Mouse (Mus musculus): ENCODE measurements around the gene Nfib. TPM values are rescaled to one million over a fixed set of nuclear protein-coding genes. Genes with fewer than 3 reads are reported as not detected.
A peak's percentile ranks its signal among the peaks of the same experiment; 100 is the strongest.

Gene Nfib
- polyA plus RNA-seq, 1 experiment from 2014 or later, result 72.0 TPM

DNA sequence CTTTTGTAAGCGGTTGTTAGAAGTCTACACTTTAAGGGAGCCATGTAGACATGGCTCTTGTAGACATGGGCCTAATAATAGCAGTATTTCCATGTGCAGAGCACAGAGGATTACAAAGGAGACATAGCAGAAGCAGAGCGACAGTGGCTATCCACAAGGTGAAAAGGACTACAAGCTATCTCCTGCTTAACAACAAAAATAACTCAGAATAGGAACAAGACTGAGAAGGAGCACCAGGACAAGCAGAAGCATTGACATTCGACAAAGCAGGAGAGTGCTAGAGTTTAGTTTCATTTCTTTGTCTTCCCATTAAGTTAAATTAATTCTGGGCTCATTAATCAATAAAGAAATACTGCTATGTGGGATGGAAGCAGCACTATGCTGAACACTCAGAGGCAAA is 372.1 kb downstream of the Nfib start:
- H3K27ac ChIP-seq (replicated peaks; ENCODE audit: low read depth, low read length), result no peak overlapping the region
- H3K27me3 ChIP-seq (ENCODE audit: control insufficient read depth, insufficient read depth, low read length), result no peaks in the 10 kb centered on the region
- 95% methylated on average over 3 of the region's 3 CpGs for WGBS

DNA sequence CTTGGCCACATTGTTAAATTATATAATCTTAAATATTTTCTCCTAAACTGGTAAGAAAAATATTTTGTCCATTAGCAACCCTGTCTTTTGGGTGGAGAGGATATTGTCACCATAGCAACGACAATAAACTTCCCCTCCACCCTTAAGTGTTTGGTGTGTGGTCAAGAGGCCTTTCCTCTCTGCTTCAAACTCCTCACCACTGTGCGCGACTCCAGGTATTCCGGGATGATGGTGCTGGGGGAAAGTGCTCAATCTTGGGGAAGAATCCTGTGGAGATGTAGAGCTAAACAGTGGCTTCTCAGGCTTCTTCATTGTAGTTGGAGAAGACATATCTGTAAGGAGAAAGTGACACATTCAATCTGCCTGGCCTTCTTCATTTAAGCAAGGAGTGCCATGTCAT is 375.5 kb downstream of the Nfib start:
- H3K4me1 ChIP-seq (ENCODE audit: control insufficient read depth, insufficient read depth, low read length), result no peaks in the 10 kb centered on the region
- no peaks in the 10 kb centered on the region for H3K27me3 ChIP-seq (ENCODE audit: control insufficient read depth, insufficient read depth, low read length)
- WGBS, result 90% methylated on average over 4 of the region's 4 CpGs
- H3K4me3 ChIP-seq (replicated peaks; ENCODE audit: low read depth, low read length), result no peak overlapping the region
- ATAC-seq (ENCODE audit: low FRiP score, low TSS enrichment), result no peak
- H3K9me3 ChIP-seq (ENCODE audit: control insufficient read depth, low read length), result no peaks in the 10 kb centered on the region
- no peak overlapping the region for H3K9ac ChIP-seq (replicated peaks; ENCODE audit: low read length)
- H3K36me3 ChIP-seq (ENCODE audit: control insufficient read depth, insufficient read depth, low read length), result 0 out of 2 replicates have a peak, but pooled peaks cover 2% of the 10 kb centered on the region
- H3K4me2 ChIP-seq (ENCODE audit: low read length), result no peak overlapping the region
- DNase-seq, result no peak
- no peak overlapping the region for H3K27ac ChIP-seq (replicated peaks; ENCODE audit: low read depth, low read length)

More for the DNA sequence above, 372.1 kb downstream of the Nfib start:
- ATAC-seq (ENCODE audit: low FRiP score, low TSS enrichment), result no peak
- H3K36me3 ChIP-seq (ENCODE audit: control insufficient read depth, insufficient read depth, low read length), result 0 out of 2 replicates have a peak, but pooled peaks cover 2% of the 10 kb centered on the region
- H3K4me3 ChIP-seq (replicated peaks; ENCODE audit: low read depth, low read length), result no peak overlapping the region
- no peak for DNase-seq
- H3K9me3 ChIP-seq (ENCODE audit: control insufficient read depth, low read length), result no peaks in the 10 kb centered on the region
- no peak overlapping the region for H3K9ac ChIP-seq (replicated peaks; ENCODE audit: low read length)
- H3K4me2 ChIP-seq (ENCODE audit: low read length), result no peak overlapping the region
- no peaks in the 10 kb centered on the region for H3K4me1 ChIP-seq (ENCODE audit: control insufficient read depth, insufficient read depth, low read length)

DNA sequence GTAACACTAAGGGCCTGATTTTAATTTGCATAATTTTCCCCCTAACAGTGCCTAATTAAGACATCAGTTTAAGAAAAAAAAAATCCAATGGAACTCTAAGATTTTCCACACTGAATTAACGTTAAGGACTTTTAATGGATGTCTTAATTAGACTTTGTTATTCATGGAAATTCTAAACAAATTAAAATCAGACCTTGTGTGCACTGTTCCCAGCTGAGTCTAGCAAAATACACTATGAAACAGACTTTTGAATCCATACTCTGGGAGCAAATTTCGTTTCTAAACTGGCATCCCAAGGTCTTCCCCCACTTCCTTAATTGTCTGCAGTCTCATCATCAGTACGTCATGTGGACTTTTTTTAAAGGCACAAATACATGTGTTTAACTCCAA is 379.4 kb downstream of the Nfib start:
- Histone ChIP-seq H3K9ac (replicated peaks; ENCODE audit: low read length) (no peak overlapping the region), H3K4me2 (ENCODE audit: low read length) (no peak overlapping the region), H3K36me3 (ENCODE audit: control insufficient read depth, insufficient read depth, low read length) (peaks cover 20% of the 10 kb centered on the region; the same call in 1 of the 2 replicates), H3K27me3 (ENCODE audit: control insufficient read depth, insufficient read depth, low read length) (no peaks in the 10 kb centered on the region), H3K4me3 (replicated peaks; ENCODE audit: low read depth, low read length) (no peak overlapping the region), H3K27ac (replicated peaks; ENCODE audit: low read depth, low read length) (no peak overlapping the region), H3K4me1 (ENCODE audit: control insufficient read depth, insufficient read depth, low read length) (no peaks in the 10 kb centered on the region), H3K9me3 (ENCODE audit: control insufficient read depth, low read length) (no peaks in the 10 kb centered on the region)
- DNase-seq, result peak; percentile 38
- 48% methylated on average over 3 of the region's 3 CpGs for WGBS
- ATAC-seq (ENCODE audit: low FRiP score, low TSS enrichment), result no peak

DNA sequence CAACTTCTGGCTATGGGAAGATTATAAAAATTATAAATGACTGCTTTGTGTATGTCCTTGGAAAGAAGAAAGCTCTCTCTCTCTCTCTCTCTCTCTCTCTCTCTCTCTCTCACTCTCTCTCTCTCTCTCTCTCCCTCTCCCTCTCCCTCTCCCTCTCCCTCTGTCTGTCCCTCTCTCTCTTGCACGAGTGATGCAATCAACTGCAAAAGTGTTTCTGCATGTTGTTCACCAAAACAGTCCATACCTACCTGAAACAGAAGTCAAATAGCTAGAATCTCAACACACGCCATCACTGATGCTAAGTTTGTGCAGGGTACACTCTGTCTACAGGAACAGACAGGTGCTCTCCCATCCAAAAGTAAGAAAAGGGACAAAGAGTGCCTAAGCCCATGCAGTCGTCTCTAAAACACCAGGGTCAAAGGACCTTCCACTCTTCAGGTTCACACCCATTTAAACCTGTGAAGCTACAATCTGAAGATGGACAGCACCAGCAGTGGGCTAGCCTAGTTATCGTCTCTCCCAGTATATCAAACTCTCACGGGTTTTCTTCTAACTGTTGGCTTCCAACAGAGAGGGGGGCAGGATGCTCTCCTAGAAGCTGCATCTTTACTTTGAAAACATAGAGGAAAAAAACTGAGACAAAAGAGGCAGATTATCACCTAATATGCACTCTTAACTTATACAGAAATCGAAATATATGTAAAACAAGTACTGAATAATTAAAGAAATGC is 380.0 kb downstream of the Nfib start:
- no peaks in the 10 kb centered on the region for H3K4me1 ChIP-seq (ENCODE audit: control insufficient read depth, insufficient read depth, low read length)
- 59% methylated on average over 6 of the region's 6 CpGs for WGBS
- H3K27me3 ChIP-seq (ENCODE audit: control insufficient read depth, insufficient read depth, low read length), result no peaks in the 10 kb centered on the region
- H3K9me3 ChIP-seq (ENCODE audit: control insufficient read depth, low read length), result no peaks in the 10 kb centered on the region
- no peak overlapping the region for H3K9ac ChIP-seq (replicated peaks; ENCODE audit: low read length)
- H3K4me2 ChIP-seq (ENCODE audit: low read length), result no peak overlapping the region
- ATAC-seq (ENCODE audit: low FRiP score, low TSS enrichment) (no peak; the same call in 1 of the 2 replicates), DNase-seq (no peak)
- H3K27ac ChIP-seq (replicated peaks; ENCODE audit: low read depth, low read length), result no peak overlapping the region
- no peak overlapping the region for H3K4me3 ChIP-seq (replicated peaks; ENCODE audit: low read depth, low read length)
- peaks cover 20% of the 10 kb centered on the region; the same call in 1 of the 2 replicates for H3K36me3 ChIP-seq (ENCODE audit: control insufficient read depth, insufficient read depth, low read length)

DNA sequence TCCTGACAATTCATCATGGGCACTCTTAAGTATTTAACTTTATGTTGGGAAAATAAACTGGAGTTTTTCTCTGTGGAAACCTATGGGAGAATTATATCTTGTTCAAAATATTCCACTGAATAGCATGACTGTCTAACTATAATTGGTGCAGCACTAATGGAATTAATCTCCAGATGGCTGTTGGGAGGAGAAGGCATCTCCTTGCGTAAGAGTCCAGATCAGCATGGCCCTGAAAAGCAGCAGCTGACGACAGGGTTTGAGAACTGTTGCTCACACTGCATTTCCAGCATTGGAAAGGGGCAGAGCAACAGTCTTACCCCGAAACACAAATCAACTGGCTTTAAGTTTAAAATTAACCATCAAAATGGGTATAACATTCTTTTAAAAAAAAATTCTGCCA is 380.6 kb downstream of the Nfib start:
- H3K9ac ChIP-seq (replicated peaks; ENCODE audit: low read length), result no peak overlapping the region
- peaks cover 18% of the 10 kb centered on the region; the same call in 1 of the 2 replicates for H3K36me3 ChIP-seq (ENCODE audit: control insufficient read depth, insufficient read depth, low read length)
- H3K4me2 ChIP-seq (ENCODE audit: low read length), result no peak overlapping the region
- ATAC-seq (ENCODE audit: low FRiP score, low TSS enrichment) (no peak), DNase-seq (no peak)
- no peak overlapping the region for H3K27ac ChIP-seq (replicated peaks; ENCODE audit: low read depth, low read length)
- no peaks in the 10 kb centered on the region for H3K27me3 ChIP-seq (ENCODE audit: control insufficient read depth, insufficient read depth, low read length)
- no peaks in the 10 kb centered on the region for H3K4me1 ChIP-seq (ENCODE audit: control insufficient read depth, insufficient read depth, low read length)
- WGBS, result 71% methylated on average over 3 of the region's 3 CpGs
- no peaks in the 10 kb centered on the region for H3K9me3 ChIP-seq (ENCODE audit: control insufficient read depth, low read length)
- H3K4me3 ChIP-seq (replicated peaks; ENCODE audit: low read depth, low read length), result no peak overlapping the region

DNA sequence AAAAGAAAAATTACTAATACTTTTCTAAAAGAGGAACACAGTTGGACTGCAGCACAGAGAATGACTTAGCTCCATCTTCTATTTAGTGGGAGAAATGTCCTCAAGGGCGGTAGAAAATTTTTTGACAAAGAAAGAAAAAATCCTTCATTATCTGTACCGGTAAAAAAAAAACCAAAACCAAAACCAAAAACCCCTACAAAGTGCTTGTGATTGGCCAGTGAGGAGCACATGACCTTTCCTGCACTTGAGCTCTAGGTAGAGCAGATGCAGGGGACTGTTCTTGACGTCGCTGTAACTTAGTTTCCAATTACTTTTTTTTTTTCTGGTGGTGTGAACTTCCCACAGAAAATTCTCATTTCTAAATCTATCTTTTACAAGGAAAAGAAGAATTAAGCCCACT is 384.5 kb downstream of the Nfib start:
- no peak for ATAC-seq (ENCODE audit: low FRiP score, low TSS enrichment)
- Histone ChIP-seq H3K4me3 (replicated peaks; ENCODE audit: low read depth, low read length) (no peak overlapping the region), H3K4me1 (ENCODE audit: control insufficient read depth, insufficient read depth, low read length) (no peaks in the 10 kb centered on the region), H3K9me3 (ENCODE audit: control insufficient read depth, low read length) (no peaks in the 10 kb centered on the region), H3K27me3 (ENCODE audit: control insufficient read depth, insufficient read depth, low read length) (no peaks in the 10 kb centered on the region), H3K27ac (replicated peaks; ENCODE audit: low read depth, low read length) (no peak overlapping the region), H3K36me3 (ENCODE audit: control insufficient read depth, insufficient read depth, low read length) (peaks cover 25% of the 10 kb centered on the region; the same call in 1 of the 2 replicates), H3K9ac (replicated peaks; ENCODE audit: low read length) (no peak overlapping the region), H3K4me2 (ENCODE audit: low read length) (no peak overlapping the region)
- no peak for DNase-seq
- 88% methylated on average over 4 of the region's 4 CpGs for WGBS

DNA sequence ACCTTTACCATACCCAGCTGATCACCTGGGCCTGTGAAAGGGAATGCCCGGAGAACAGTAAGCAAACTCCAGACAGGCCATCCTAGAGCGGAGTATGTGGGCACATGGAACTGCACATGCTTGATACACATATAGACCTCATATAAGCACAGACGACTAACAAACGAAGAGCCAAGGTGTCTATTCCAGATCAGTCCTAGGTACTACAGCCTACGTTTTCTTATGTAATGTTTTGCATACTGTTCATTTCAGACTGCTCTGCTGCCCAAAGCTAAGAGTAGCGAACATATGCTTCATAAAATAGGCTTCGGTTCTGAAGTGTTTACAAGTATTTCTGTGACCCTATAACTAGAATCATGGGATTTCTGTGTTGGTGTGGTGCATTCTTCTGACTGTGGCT is 386.2 kb downstream of the Nfib start:
- Histone ChIP-seq H3K27me3 (ENCODE audit: control insufficient read depth, insufficient read depth, low read length) (no peaks in the 10 kb centered on the region), H3K4me2 (ENCODE audit: low read length) (no peak overlapping the region), H3K27ac (replicated peaks; ENCODE audit: low read depth, low read length) (no peak overlapping the region), H3K4me3 (replicated peaks; ENCODE audit: low read depth, low read length) (no peak overlapping the region), H3K4me1 (ENCODE audit: control insufficient read depth, insufficient read depth, low read length) (no peaks in the 10 kb centered on the region), H3K9me3 (ENCODE audit: control insufficient read depth, low read length) (no peaks in the 10 kb centered on the region), H3K36me3 (ENCODE audit: control insufficient read depth, insufficient read depth, low read length) (peaks cover 25% of the 10 kb centered on the region; the same call in 1 of the 2 replicates), H3K9ac (replicated peaks; ENCODE audit: low read length) (no peak overlapping the region)
- no peak for ATAC-seq (ENCODE audit: low FRiP score, low TSS enrichment)
- 91% methylated on average over 7 of the region's 7 CpGs for WGBS
- no peak for DNase-seq

DNA sequence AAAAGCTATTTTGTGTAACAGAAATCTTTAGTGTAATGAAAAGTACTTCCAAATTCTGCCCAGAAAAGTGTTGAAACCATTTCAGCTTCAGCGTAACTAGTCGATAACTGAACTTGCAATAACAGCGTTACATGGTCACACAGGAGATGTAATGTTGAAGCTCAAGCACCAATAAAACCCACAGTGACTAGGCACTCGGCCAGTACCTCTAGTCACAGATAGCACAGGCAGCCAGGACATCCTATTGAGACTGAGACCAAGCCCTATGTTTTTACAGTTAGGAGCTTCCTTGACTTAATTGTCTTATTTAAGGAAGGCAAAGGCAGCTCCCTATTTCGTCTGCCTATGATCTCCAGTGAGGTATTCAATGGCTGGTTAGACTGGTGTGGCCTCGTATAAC is 389.4 kb downstream of the Nfib start:
- 91% methylated on average over 6 of the region's 6 CpGs for WGBS
- Histone ChIP-seq H3K9ac (replicated peaks; ENCODE audit: low read length) (no peak overlapping the region), H3K27ac (replicated peaks; ENCODE audit: low read depth, low read length) (no peak overlapping the region), H3K4me3 (replicated peaks; ENCODE audit: low read depth, low read length) (no peak overlapping the region), H3K9me3 (ENCODE audit: control insufficient read depth, low read length) (no peaks in the 10 kb centered on the region), H3K27me3 (ENCODE audit: control insufficient read depth, insufficient read depth, low read length) (no peaks in the 10 kb centered on the region), H3K4me1 (ENCODE audit: control insufficient read depth, insufficient read depth, low read length) (no peaks in the 10 kb centered on the region), H3K36me3 (ENCODE audit: control insufficient read depth, insufficient read depth, low read length) (0 out of 2 replicates have a peak, but pooled peaks cover 7% of the 10 kb centered on the region), H3K4me2 (ENCODE audit: low read length) (no peak overlapping the region)
- DNase-seq, result no peak
- ATAC-seq (ENCODE audit: low FRiP score, low TSS enrichment), result no peak

DNA sequence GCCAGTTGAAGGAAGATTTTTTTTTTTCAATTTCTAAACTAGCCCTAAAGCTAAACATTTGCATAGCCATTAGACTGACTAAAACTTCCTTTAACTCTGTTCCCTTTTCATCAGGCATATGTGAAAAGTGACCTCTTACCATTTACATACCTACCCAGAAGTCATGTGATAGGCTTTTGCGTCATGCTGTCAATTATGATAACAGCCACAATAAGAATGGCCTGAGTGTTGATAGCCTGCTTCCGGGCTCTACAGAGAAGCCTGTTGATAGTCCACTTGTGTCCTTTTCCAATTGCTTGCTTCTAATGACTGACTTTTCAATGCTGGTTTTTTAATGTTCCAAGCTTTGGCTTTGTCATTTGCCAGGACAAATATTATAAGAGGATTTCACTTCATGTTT is 389.8 kb downstream of the Nfib start:
- ATAC-seq (ENCODE audit: low FRiP score, low TSS enrichment), result no peak
- 0 out of 2 replicates have a peak, but pooled peaks cover 7% of the 10 kb centered on the region for H3K36me3 ChIP-seq (ENCODE audit: control insufficient read depth, insufficient read depth, low read length)
- H3K4me2 ChIP-seq (ENCODE audit: low read length), result no peak overlapping the region
- DNase-seq, result no peak
- no peaks in the 10 kb centered on the region for H3K4me1 ChIP-seq (ENCODE audit: control insufficient read depth, insufficient read depth, low read length)
- H3K27ac ChIP-seq (replicated peaks; ENCODE audit: low read depth, low read length), result no peak overlapping the region
- WGBS, result 66% methylated on average over 2 of the region's 2 CpGs
- no peaks in the 10 kb centered on the region for H3K9me3 ChIP-seq (ENCODE audit: control insufficient read depth, low read length)
- no peak overlapping the region for H3K4me3 ChIP-seq (replicated peaks; ENCODE audit: low read depth, low read length)
- H3K27me3 ChIP-seq (ENCODE audit: control insufficient read depth, insufficient read depth, low read length), result no peaks in the 10 kb centered on the region
- H3K9ac ChIP-seq (replicated peaks; ENCODE audit: low read length), result no peak overlapping the region
